Mouse (Mus musculus) heart, embryonic 12.5 days (tissue): ENCODE data around the gene Pbx1. TPM values are rescaled to one million over a fixed set of nuclear protein-coding genes. Genes with fewer than 3 reads are reported as not detected.
A peak's percentile ranks its signal among the peaks of the same experiment; 100 is the strongest.

Experiments
- ATAC-seq: fragments of 200-750 bp; cut with Nextera tagmentation; 2 replicates; pipeline ENCODE4 v1.8.0; 2017; ENCODE audit warnings: moderate TSS enrichment, moderate library complexity; ENCODE audit not compliant: insufficient number of reproducible peaks, low FRiP score
- H3K27ac ChIP-seq: fragments of 300-500 bp; sonication (generic); 2 replicates; pipeline ENCODE4 v1.5.1; 2016; ENCODE audit warnings: mild to moderate bottlenecking, moderate library complexity; ENCODE audit not compliant: poor library complexity, severe bottlenecking
- H3K27me3 ChIP-seq: fragments of 300-500 bp; sonication (generic); replicated peaks from 2 replicates; pipeline ENCODE4 v1.6.1; 2016; ENCODE audit warnings: mild to moderate bottlenecking, moderate library complexity
- H3K36me3 ChIP-seq: fragments of 300-500 bp; sonication (generic); 2 replicates; pipeline ENCODE4 v1.6.1; 2016; ENCODE audit warnings: mild to moderate bottlenecking, moderate library complexity
- H3K4me1 ChIP-seq: fragments of 300-500 bp; sonication (generic); replicated peaks from 2 replicates; pipeline ENCODE4 v1.6.1; 2016; ENCODE audit warnings: mild to moderate bottlenecking
- H3K4me2 ChIP-seq: fragments of 300-500 bp; sonication (generic); 2 replicates; pipeline ENCODE4 v1.6.1; 2016; ENCODE audit warnings: mild to moderate bottlenecking, moderate library complexity
- H3K4me3 ChIP-seq: fragments of 300-500 bp; sonication (generic); 2 replicates; pipeline ENCODE4 v1.5.1; 2016; ENCODE audit warnings: mild to moderate bottlenecking
- H3K9ac ChIP-seq: fragments of 300-500 bp; sonication (generic); 2 replicates; pipeline ENCODE4 v1.6.1; 2016; ENCODE audit warnings: mild to moderate bottlenecking, moderate library complexity
- H3K9me3 ChIP-seq: fragments of 300-500 bp; sonication (generic); replicated peaks from 2 replicates; pipeline ENCODE4 v1.6.1; 2016; ENCODE audit warnings: mild to moderate bottlenecking, moderate library complexity
- WGBS: fragments of 180-500 bp; shearing (Covaris S2); methylation state at CpG from one replicate; pipeline ENCODE4 v1.1.7; 2016; 5-methylcytosine and 5-hydroxymethylcytosine counted together
- polyA plus RNA-seq: library from polyadenylated mRNA; unstranded; fragments of >200 nt; fragmentation: Nextera tagmentation; extraction: Ambion mirVana; gene quantifications from 2 replicates; pipeline ENCODE4 v1.2.1, GENCODE M21; 2016

Gene Pbx1
- polyA plus RNA-seq, 1 experiment from 2014 or later, result 26.3 TPM

- no peaks in the 10 kb centered on the region for H3K27me3 ChIP-seq
- H3K4me1 ChIP-seq, result peaks cover 55% of the 10 kb centered on the region
- no peak overlapping the region for H3K4me3 ChIP-seq
- ATAC-seq, result no peak
- H3K9ac ChIP-seq, result no peak overlapping the region
- no peaks in the 10 kb centered on the region for H3K9me3 ChIP-seq
- 0 out of 2 replicates have a peak, but pooled peaks cover 4% of the 10 kb centered on the region for H3K36me3 ChIP-seq
- H3K4me2 ChIP-seq, result no peak overlapping the region
- H3K27ac ChIP-seq, result no peak overlapping the region
- WGBS, result 97% methylated on average over 1 of the region's 1 CpGs
Observed at GRCm38 (mm10) chr1:168322892-168323291, 109.2 kb downstream of the Pbx1 start.

GRCm38 (mm10) chr1:168319695-168320094 is 112.4 kb downstream of the Pbx1 start:
- 78% methylated on average over 5 of the region's 5 CpGs for WGBS
- Histone ChIP-seq H3K4me3 (no peak overlapping the region), H3K4me2 (no peak overlapping the region), H3K9ac (no peak overlapping the region), H3K4me1 (peaks cover 44% of the 10 kb centered on the region), H3K27ac (no peak overlapping the region), H3K27me3 (no peaks in the 10 kb centered on the region), H3K36me3 (0 out of 2 replicates have a peak, but pooled peaks cover 8% of the 10 kb centered on the region), H3K9me3 (no peaks in the 10 kb centered on the region)
- ATAC-seq, result no peak

- H3K9ac ChIP-seq, result no peak overlapping the region
- H3K4me2 ChIP-seq, result no peak overlapping the region
- 0 out of 2 replicates have a peak, but pooled peaks cover 8% of the 10 kb centered on the region for H3K36me3 ChIP-seq
- H3K27ac ChIP-seq, result no peak overlapping the region
- ATAC-seq, result no peak
- H3K9me3 ChIP-seq, result no peaks in the 10 kb centered on the region
- H3K27me3 ChIP-seq, result no peaks in the 10 kb centered on the region
- peaks cover 40% of the 10 kb centered on the region for H3K4me1 ChIP-seq
- WGBS, result 65% methylated on average over 13 of the region's 13 CpGs
- H3K4me3 ChIP-seq, result no peak overlapping the region
Observed at GRCm38 (mm10) chr1:168318899-168319469, 113.1 kb downstream of the Pbx1 start.

- peaks cover 50% of the 10 kb centered on the region for H3K4me1 ChIP-seq
- no peaks in the 10 kb centered on the region for H3K9me3 ChIP-seq
- H3K9ac ChIP-seq, result no peak overlapping the region
- H3K4me3 ChIP-seq, result no peak overlapping the region
- H3K36me3 ChIP-seq, result 0 out of 2 replicates have a peak, but pooled peaks cover 4% of the 10 kb centered on the region
- no peak overlapping the region for H3K27ac ChIP-seq
- no peak for ATAC-seq
- H3K4me2 ChIP-seq, result no peak overlapping the region
- H3K27me3 ChIP-seq, result no peaks in the 10 kb centered on the region
Observed at GRCm38 (mm10) chr1:168313772-168314171, 118.3 kb downstream of the Pbx1 start.

- Histone ChIP-seq H3K4me1 (peaks cover 55% of the 10 kb centered on the region), H3K4me3 (no peak overlapping the region), H3K4me2 (no peak overlapping the region), H3K9ac (no peak overlapping the region), H3K36me3 (0 out of 2 replicates have a peak, but pooled peaks cover 4% of the 10 kb centered on the region), H3K27me3 (no peaks in the 10 kb centered on the region), H3K9me3 (no peaks in the 10 kb centered on the region), H3K27ac (no peak overlapping the region)
- whole genome bisulfite sequencing, result 65% methylated on average over 7 of the region's 7 CpGs
- ATAC-seq, result peak; percentile 85
Observed at GRCm38 (mm10) chr1:168312710-168313447, 119.2 kb downstream of the Pbx1 start.

- H3K27me3 ChIP-seq, result no peaks in the 10 kb centered on the region
- no peak overlapping the region for H3K4me2 ChIP-seq
- no peaks in the 10 kb centered on the region for H3K36me3 ChIP-seq
- H3K4me3 ChIP-seq, result no peak overlapping the region
- 0 out of 2 replicates have a peak, but pooled peaks have one; percentile 31 for ATAC-seq
- no peak overlapping the region for H3K9ac ChIP-seq
- H3K4me1 ChIP-seq, result peaks cover 68% of the 10 kb centered on the region
- H3K27ac ChIP-seq, result peak overlapping the region; percentile 34; the same call in 1 of the 2 replicates
- H3K9me3 ChIP-seq, result no peaks in the 10 kb centered on the region
- WGBS, result 64% methylated on average over 8 of the region's 8 CpGs
Observed at GRCm38 (mm10) chr1:168309101-168309521, 123.0 kb downstream of the Pbx1 start.

- peak overlapping the region; percentile 34 for H3K27ac ChIP-seq
- H3K27me3 ChIP-seq, result no peaks in the 10 kb centered on the region
- WGBS, result 50% methylated on average over 14 of the region's 14 CpGs
- no peaks in the 10 kb centered on the region for H3K36me3 ChIP-seq
- peak; percentile 49; the same call in 1 of the 2 replicates for ATAC-seq
- peaks cover 63% of the 10 kb centered on the region for H3K4me1 ChIP-seq
- peak overlapping the region; percentile 4; the same call in 1 of the 2 replicates for H3K4me2 ChIP-seq
- H3K4me3 ChIP-seq, result no peak overlapping the region
- no peaks in the 10 kb centered on the region for H3K9me3 ChIP-seq
- no peak overlapping the region for H3K9ac ChIP-seq
Observed at GRCm38 (mm10) chr1:168307275-168308182, 124.5 kb downstream of the Pbx1 start.

GRCm38 (mm10) chr1:168300505-168300904 is 131.6 kb downstream of the Pbx1 start:
- Histone ChIP-seq H3K36me3 (0 out of 2 replicates have a peak, but pooled peaks cover 4% of the 10 kb centered on the region), H3K4me3 (no peak overlapping the region), H3K4me2 (no peak overlapping the region), H3K9me3 (no peaks in the 10 kb centered on the region), H3K27me3 (no peaks in the 10 kb centered on the region), H3K9ac (no peak overlapping the region), H3K27ac (no peak overlapping the region), H3K4me1 (peaks cover 52% of the 10 kb centered on the region)
- WGBS, result 79% methylated on average over 6 of the region's 6 CpGs
- no peak for ATAC-seq

- Histone ChIP-seq H3K4me3 (no peak overlapping the region), H3K36me3 (0 out of 2 replicates have a peak, but pooled peaks cover 4% of the 10 kb centered on the region), H3K27ac (no peak overlapping the region), H3K4me1 (peaks cover 46% of the 10 kb centered on the region), H3K9ac (0 out of 2 replicates have a peak overlapping the region, but pooled peaks have one; percentile 20), H3K4me2 (no peak overlapping the region), H3K9me3 (no peaks in the 10 kb centered on the region), H3K27me3 (no peaks in the 10 kb centered on the region)
- WGBS, result 71% methylated on average over 12 of the region's 12 CpGs
- no peak for ATAC-seq
Observed at GRCm38 (mm10) chr1:168299928-168300365, 132.1 kb downstream of the Pbx1 start.

GRCm38 (mm10) chr1:168299181-168299580 is 132.9 kb downstream of the Pbx1 start:
- no peak overlapping the region for H3K27ac ChIP-seq
- no peak overlapping the region for H3K4me2 ChIP-seq
- ATAC-seq, result no peak
- H3K36me3 ChIP-seq, result 0 out of 2 replicates have a peak, but pooled peaks cover 4% of the 10 kb centered on the region
- no peak overlapping the region for H3K9ac ChIP-seq
- no peaks in the 10 kb centered on the region for H3K9me3 ChIP-seq
- H3K27me3 ChIP-seq, result no peaks in the 10 kb centered on the region
- 74% methylated on average over 8 of the region's 8 CpGs for WGBS
- H3K4me1 ChIP-seq, result peaks cover 46% of the 10 kb centered on the region
- no peak overlapping the region for H3K4me3 ChIP-seq
